Mouse (Mus musculus): ENCODE data around the gene Tmc2.

Tmc2 gene

GRCm38 (mm10) chr2:130194894-130195293 lies at the start of gene Tmc2:
Gene Tmc2 (plus strand): TSS chr2:130195194.
- DNase-seq (ENCODE audit: low read depth, low spot score): no peak

- no peak for DNase-seq (ENCODE audit: low read depth, low spot score)
These were observed 48.8 kb upstream of the Tmc2 start for GRCm38 (mm10) chr2:130146089-130146668.

GRCm38 (mm10) chr2:130155171-130155570 lies 39.8 kb upstream of the Tmc2 start:
- no peak for DNase-seq (ENCODE audit: low read depth, low spot score)

GRCm38 (mm10) chr2:130155851-130156250 lies 39.1 kb upstream of the Tmc2 start:
- no peak for DNase-seq (ENCODE audit: low read depth, low spot score)

- DNase-seq (ENCODE audit: low read depth, low spot score): no peak
These were observed 37.5 kb upstream of the Tmc2 start for GRCm38 (mm10) chr2:130157231-130158087.

GRCm38 (mm10) chr2:130158088-130158437 lies 36.9 kb upstream of the Tmc2 start:
- no peak for DNase-seq (ENCODE audit: low read depth, low spot score)

GRCm38 (mm10) chr2:130162701-130163100 lies 32.3 kb upstream of the Tmc2 start:
- DNase-seq (ENCODE audit: low read depth, low spot score): no peak

GRCm38 (mm10) chr2:130166311-130167214 lies 28.4 kb upstream of the Tmc2 start:
- peak; percentile 89 for DNase-seq (ENCODE audit: low read depth, low spot score)

- DNase-seq (ENCODE audit: low read depth, low spot score): peak; percentile 88
These were observed 27.1 kb upstream of the Tmc2 start for GRCm38 (mm10) chr2:130167861-130168260.

GRCm38 (mm10) chr2:130171674-130172073 lies 23.3 kb upstream of the Tmc2 start:
- no peak for DNase-seq (ENCODE audit: low read depth, low spot score)

GRCm38 (mm10) chr2:130176820-130177219 lies 18.2 kb upstream of the Tmc2 start:
- no peak for DNase-seq (ENCODE audit: low read depth, low spot score)

GRCm38 (mm10) chr2:130178381-130178705 lies 16.7 kb upstream of the Tmc2 start:
- DNase-seq (ENCODE audit: low read depth, low spot score): peak; percentile 29

GRCm38 (mm10) chr2:130178706-130179506 lies 16.1 kb upstream of the Tmc2 start, which contains the start of gene Snrpb:
Gene Snrpb (minus strand): TSS chr2:130179403.
- peak; percentile 97 for DNase-seq (ENCODE audit: low read depth, low spot score)

GRCm38 (mm10) chr2:130179507-130180019 lies 15.4 kb upstream of the Tmc2 start:
- no peak for DNase-seq (ENCODE audit: low read depth, low spot score)

GRCm38 (mm10) chr2:130188391-130188790 lies 6.6 kb upstream of the Tmc2 start:
- peak; percentile 50 for DNase-seq (ENCODE audit: low read depth, low spot score)

- no peak for DNase-seq (ENCODE audit: low read depth, low spot score)
These were observed 6.0 kb downstream of the Tmc2 start for GRCm38 (mm10) chr2:130200961-130201360.

GRCm38 (mm10) chr2:130207376-130207775 lies 12.4 kb downstream of the Tmc2 start:
- no peak for DNase-seq (ENCODE audit: low read depth, low spot score)

GRCm38 (mm10) chr2:130207996-130208395 lies 13.0 kb downstream of the Tmc2 start:
- no peak for DNase-seq (ENCODE audit: low read depth, low spot score)

- no peak for DNase-seq (ENCODE audit: low read depth, low spot score)
These were observed 14.6 kb downstream of the Tmc2 start for GRCm38 (mm10) chr2:130209636-130210035.

- DNase-seq (ENCODE audit: low read depth, low spot score): peak; percentile 60
These were observed 16.6 kb downstream of the Tmc2 start for GRCm38 (mm10) chr2:130211581-130211980.

- peak; percentile 69 for DNase-seq (ENCODE audit: low read depth, low spot score)
These were observed 51.9 kb downstream of the Tmc2 start for GRCm38 (mm10) chr2:130246912-130247311.

Data from brain, adult 2 months (tissue).